Mouse (Mus musculus) activated CD4-positive, CD25-positive, alpha-beta regulatory T cell, adult 9 weeks (primary cell): ENCODE data around the gene Cpne5. TPM values are rescaled to one million over a fixed set of nuclear protein-coding genes. Genes with fewer than 3 reads are reported as not detected.

ENCODE experiments used
- polyA plus RNA-seq: library from polyadenylated mRNA; unstranded; fragments of 100-300 nt; shearing (Covaris generic); gene quantifications from one replicate; pipeline ENCODE4 v1.2.1, GENCODE M21; 2017

The Cpne5 gene
- polyA plus RNA-seq = 1.7 TPM

DNA sequence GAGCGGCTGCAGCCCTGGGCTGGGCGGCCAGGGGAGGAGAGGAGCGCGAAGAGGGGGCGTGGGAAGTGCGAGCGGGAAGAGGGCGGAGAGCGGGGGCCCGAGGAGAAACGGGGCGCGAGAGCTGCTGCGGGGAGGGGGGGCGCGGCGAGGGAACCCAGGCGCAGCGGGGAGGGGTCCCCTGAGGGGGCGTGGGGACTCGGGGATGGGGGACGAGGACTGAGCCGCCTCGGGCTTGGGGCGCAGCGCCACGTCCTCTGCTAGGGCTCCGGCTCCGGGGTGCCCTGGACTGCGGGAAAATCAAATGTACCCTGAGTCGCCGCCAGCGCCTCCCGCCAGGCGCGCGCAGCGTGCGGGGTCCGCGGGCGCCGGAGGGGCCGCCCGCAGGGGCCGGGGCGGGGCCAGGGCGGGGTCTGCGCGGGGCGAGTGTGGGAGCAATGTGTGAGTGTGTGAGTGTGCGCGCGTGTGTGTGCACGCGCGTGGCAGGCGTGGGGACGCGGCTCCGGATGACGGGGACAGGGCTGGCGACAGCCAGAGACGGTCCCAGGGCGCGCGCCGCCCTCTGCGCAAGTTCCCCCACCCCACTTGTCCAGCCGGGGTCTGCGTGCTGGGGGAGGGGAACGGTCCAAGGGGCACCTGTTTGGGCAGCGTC is at the start of gene Cpne5:
Cpne5 (minus strand) TSS at position 396 of the 649 bp plus-strand sequence.

DNA sequence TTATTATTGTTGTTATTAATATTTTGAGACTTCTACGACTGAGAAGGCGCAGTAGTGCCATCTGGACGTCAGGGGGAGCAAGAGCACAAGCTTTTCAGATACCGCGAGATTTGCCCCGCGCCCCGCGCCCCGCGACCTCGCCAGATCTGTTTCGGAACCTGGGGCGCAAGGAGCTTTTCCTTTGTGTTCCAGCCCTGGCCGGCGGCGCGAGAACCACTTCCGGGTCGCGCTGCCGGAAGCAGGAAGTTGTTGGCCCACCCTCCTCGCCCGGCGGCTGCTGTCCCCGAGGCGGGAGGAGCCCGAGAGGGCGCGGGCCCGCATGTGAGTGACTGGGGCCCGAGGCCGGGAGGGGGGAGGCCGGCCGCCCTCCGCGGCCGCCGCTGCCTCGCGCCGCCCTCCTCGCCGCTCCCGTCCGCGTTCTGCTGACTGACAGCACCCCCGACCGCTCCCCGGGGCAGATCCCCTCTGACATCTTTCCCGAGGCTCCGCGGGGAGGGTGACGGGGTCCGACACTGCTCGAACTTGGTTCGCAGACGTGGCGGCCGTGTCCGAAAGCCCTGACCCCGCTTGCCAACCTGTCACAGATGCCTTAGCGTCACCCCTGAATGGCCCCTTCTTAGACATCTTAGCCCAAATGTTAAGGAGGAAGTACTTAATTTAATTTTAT is 30.8 kb upstream of the Cpne5 start, which contains the start of gene BC004004:
BC004004 (plus strand) TSS at position 107 of the 667 bp plus-strand sequence.

DNA sequence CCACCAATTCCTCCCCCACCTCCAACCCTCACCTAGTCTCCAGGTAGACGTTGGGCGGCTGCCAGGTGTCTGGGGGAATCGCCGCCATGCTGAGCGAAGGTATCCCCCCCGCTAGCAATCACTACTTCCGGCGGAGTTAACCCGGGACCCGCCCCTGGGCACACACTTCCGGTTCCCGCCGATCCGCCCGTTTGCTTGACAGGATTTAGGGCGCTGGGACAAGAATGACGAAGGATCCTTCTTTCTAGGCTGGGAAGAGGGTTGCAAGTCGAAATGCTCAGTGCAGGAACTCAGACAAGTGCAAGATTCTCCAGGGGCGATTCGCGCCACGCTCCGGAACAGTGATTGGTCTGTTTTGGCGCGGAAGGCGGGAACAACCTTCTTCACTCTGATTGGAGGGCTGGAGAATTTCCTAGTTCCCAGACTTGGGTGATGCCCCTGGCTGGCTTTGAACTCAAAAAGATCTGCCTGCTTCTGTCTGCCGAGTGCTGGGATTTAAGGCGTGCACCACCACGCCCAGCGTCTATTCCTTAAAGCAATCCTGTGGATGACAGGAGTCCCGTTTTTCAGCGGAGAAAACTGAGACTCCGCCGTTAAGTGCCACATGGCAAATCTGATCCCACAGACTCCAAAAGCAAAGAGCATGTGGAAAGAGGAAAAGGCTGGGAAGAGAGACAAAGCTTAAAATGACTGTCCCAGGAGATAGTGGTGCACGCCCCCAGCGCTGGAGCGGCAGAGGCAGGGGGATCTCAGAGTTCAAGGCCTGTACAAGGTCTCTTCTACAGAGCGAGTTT is 26.1 kb upstream of the Cpne5 start, which contains the start of gene Ppil1:
Ppil1 (minus strand) TSS at position 347 of the 794 bp plus-strand sequence.

DNA sequence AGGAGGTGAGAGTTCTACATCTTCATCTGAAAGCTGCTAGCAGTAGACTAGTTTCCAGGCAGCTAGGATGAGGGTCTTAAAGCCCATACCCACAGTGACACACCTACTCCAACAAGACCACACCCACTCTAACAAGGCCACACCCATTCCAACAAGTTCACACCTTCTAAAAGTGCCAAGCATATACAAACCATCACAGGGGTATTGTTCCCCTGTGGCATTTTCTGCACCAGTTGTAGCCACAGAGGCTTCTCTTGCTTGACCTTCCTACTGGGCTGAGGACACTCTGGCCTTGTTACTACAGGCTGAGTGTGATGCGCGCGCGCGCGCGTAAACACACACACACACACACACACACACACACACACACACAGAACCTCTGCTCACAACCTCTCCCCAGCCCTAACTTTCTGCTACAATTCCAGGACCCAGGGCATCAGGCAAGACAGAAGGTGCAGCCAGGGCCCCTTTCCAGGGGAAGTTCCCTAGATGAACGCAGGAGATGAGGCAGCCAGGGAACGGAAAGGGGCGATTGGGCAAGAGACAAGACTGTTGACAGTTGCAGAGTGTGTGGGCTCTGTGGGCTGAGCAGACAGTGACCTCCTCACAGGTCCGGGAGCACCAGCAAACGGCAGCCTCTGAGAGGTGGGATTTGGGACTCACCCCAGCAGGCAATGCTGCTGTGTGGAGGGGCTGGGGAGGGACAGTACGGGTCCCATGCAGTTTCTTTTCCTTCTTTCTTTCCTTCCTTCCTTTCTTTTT is 124.2 kb downstream of the Cpne5 start, which contains the start of gene Rab44:
Rab44 (plus strand) TSS at position 555 of the 762 bp plus-strand sequence.

Other genes starting within 250 kb of the Cpne5 start
- gene Stk38, start 230.2 kb downstream of the Cpne5 start, polyA plus RNA-seq = 252 TPM
- 545 TPM for gene Srsf3, start 205.5 kb downstream of the Cpne5 start, polyA plus RNA-seq
- gene Cdkn1a, start 147.2 kb downstream of the Cpne5 start, polyA plus RNA-seq = 5.0 TPM
- not detected for gene Rab44, start 124.0 kb downstream of the Cpne5 start, polyA plus RNA-seq
- gene Ppil1, start 26.0 kb upstream of the Cpne5 start, polyA plus RNA-seq = 102 TPM
- 141 TPM for gene BC004004, start 30.6 kb upstream of the Cpne5 start, polyA plus RNA-seq
- gene Pi16, start 79.5 kb upstream of the Cpne5 start, polyA plus RNA-seq = 0.13 TPM
- gene Mtch1, start 109.8 kb upstream of the Cpne5 start, polyA plus RNA-seq = 7.5 TPM
- gene Fgd2, start 122.7 kb upstream of the Cpne5 start, polyA plus RNA-seq = 1.5 TPM